Mouse (Mus musculus) small intestine, adult 2 months (tissue): Measurements from ENCODE around the gene Comp. TPM values are rescaled to one million over a fixed set of nuclear protein-coding genes. Genes with fewer than 3 reads are reported as not detected.
A peak's percentile ranks its signal among the peaks of the same experiment; 100 is the strongest.

Experiments
- H3K27ac ChIP-seq: fragments of 200-500 bp; 2 replicates; pipeline ENCODE4 v1.5.1; 2012; ENCODE audit warnings: low read depth, low read length, control low read depth, inconsistent platforms; ENCODE audit not compliant: insufficient read depth
- H3K27me3 ChIP-seq: fragments of 200-500 bp; 2 replicates; pipeline ENCODE4 v1.6.1; 2012; ENCODE audit warnings: mild to moderate bottlenecking, moderate library complexity, low read length, inconsistent platforms; ENCODE audit not compliant: control insufficient read depth, insufficient read depth
- H3K36me3 ChIP-seq: fragments of 200-500 bp; 2 replicates; pipeline ENCODE4 v1.6.1; 2012; ENCODE audit warnings: mild to moderate bottlenecking, low read length, control low read depth, inconsistent platforms; ENCODE audit not compliant: control insufficient read depth, insufficient read depth
- H3K4me1 ChIP-seq: fragments of 200-500 bp; 2 replicates; pipeline ENCODE4 v1.6.1; 2012; ENCODE audit warnings: low read length, inconsistent platforms, mixed read lengths; ENCODE audit not compliant: control insufficient read depth, insufficient read depth, insufficient read length
- H3K4me3 ChIP-seq: fragments of 200-500 bp; 2 replicates; pipeline ENCODE4 v1.5.1; 2012; ENCODE audit warnings: low read depth, mild to moderate bottlenecking, control low read depth, inconsistent platforms, low read length, moderate library complexity
- CTCF ChIP-seq: fragments of 200-500 bp; IDR thresholded peaks from 2 replicates; pipeline ENCODE4 v1.5.1; 2012; ENCODE audit warnings: low read depth, mild to moderate bottlenecking, control low read depth, inconsistent platforms, low read length, moderate library complexity, mixed read lengths; ENCODE audit not compliant: insufficient replicate concordance, insufficient read length; ENCODE audit errors: extremely low read depth
- POLR2A ChIP-seq: fragments of 200-500 bp; IDR thresholded peaks from 2 replicates; pipeline ENCODE4 v1.6.1; 2012; ENCODE audit warnings: low read depth, mild to moderate bottlenecking, control low read depth, inconsistent platforms, low read length, moderate library complexity
- WGBS: fragments of 180-500 bp; shearing (Covaris S2); methylation state at CpG from one replicate; pipeline ENCODE4 v1.1.7; 2018; 5-methylcytosine and 5-hydroxymethylcytosine counted together
- polyA plus RNA-seq: library from polyadenylated mRNA; depleted of rRNA; stranded (reverse); fragments of >200 nt; gene quantifications from 2 replicates; pipeline ENCODE4 v1.2.3, GENCODE M21; 2012

Gene Comp
- polyA plus RNA-seq, 1 experiment, result 1.2 TPM

GRCm38 (mm10) chr8:70366588-70366987 is 6.8 kb upstream of the Comp start:
- 60% methylated on average over 5 of the region's 5 CpGs for WGBS
- H3K36me3 ChIP-seq, result no peaks in the 10 kb centered on the region
- no peak overlapping the region for H3K27ac ChIP-seq
- H3K27me3 ChIP-seq, result no peaks in the 10 kb centered on the region
- no peak for TF ChIP-seq CTCF
- peaks cover 8% of the 10 kb centered on the region for H3K4me1 ChIP-seq
- H3K4me3 ChIP-seq, result no peak overlapping the region

- TF ChIP-seq POLR2A (no peak), CTCF (no peak)
- 92% methylated on average over 7 of the region's 7 CpGs for WGBS
- Histone ChIP-seq H3K4me1 (peaks cover 13% of the 10 kb centered on the region), H3K27ac (no peak overlapping the region), H3K36me3 (no peaks in the 10 kb centered on the region), H3K27me3 (peaks cover 34% of the 10 kb centered on the region), H3K4me3 (no peak overlapping the region)
Measured at GRCm38 (mm10) chr8:70370476-70370875, 2.9 kb upstream of the Comp start.

GRCm38 (mm10) chr8:70371951-70372350 is 1.4 kb upstream of the Comp start:
- no peaks in the 10 kb centered on the region for H3K36me3 ChIP-seq
- H3K4me3 ChIP-seq, result no peak overlapping the region
- TF ChIP-seq POLR2A, result no peak
- WGBS, result 79% methylated on average over 6 of the region's 6 CpGs
- peaks cover 22% of the 10 kb centered on the region for H3K4me1 ChIP-seq
- no peak overlapping the region for H3K27ac ChIP-seq
- peaks cover 49% of the 10 kb centered on the region for H3K27me3 ChIP-seq

- Histone ChIP-seq H3K4me3 (peak overlapping the region; percentile 54), H3K27me3 (peaks cover 52% of the 10 kb centered on the region), H3K4me1 (peaks cover 22% of the 10 kb centered on the region), H3K36me3 (no peaks in the 10 kb centered on the region), H3K27ac (no peak overlapping the region)
- WGBS, result under 1% methylated on average over 53 of the region's 53 CpGs
- no peak for TF ChIP-seq CTCF
- no peak for TF ChIP-seq POLR2A
Measured at GRCm38 (mm10) chr8:70374318-70374927, 1.1 kb downstream of the Comp start.

GRCm38 (mm10) chr8:70375212-70375859 is 2.0 kb downstream of the Comp start:
- Histone ChIP-seq H3K4me1 (peaks cover 22% of the 10 kb centered on the region), H3K36me3 (no peaks in the 10 kb centered on the region), H3K27me3 (peaks cover 52% of the 10 kb centered on the region), H3K27ac (no peak overlapping the region), H3K4me3 (peak overlapping the region; percentile 54; the same call in 1 of the 2 replicates)
- WGBS, result 4% methylated on average over 35 of the region's 35 CpGs
- no peak for TF ChIP-seq CTCF
- no peak for TF ChIP-seq POLR2A

GRCm38 (mm10) chr8:70376275-70376741 is 3.0 kb downstream of the Comp start:
- H3K4me1 ChIP-seq, result peaks cover 22% of the 10 kb centered on the region
- WGBS, result 6% methylated on average over 37 of the region's 37 CpGs
- peaks cover 52% of the 10 kb centered on the region for H3K27me3 ChIP-seq
- no peak for TF ChIP-seq POLR2A
- no peak for TF ChIP-seq CTCF
- H3K27ac ChIP-seq, result no peak overlapping the region
- no peaks in the 10 kb centered on the region for H3K36me3 ChIP-seq
- H3K4me3 ChIP-seq, result peak overlapping the region; percentile 18; the same call in 1 of the 2 replicates

GRCm38 (mm10) chr8:70377049-70377448 is 3.7 kb downstream of the Comp start:
- TF ChIP-seq CTCF, result no peak
- no peak for TF ChIP-seq POLR2A
- WGBS, result 9% methylated on average over 15 of the region's 15 CpGs
- Histone ChIP-seq H3K4me1 (peaks cover 22% of the 10 kb centered on the region), H3K27ac (no peak overlapping the region), H3K27me3 (peaks cover 50% of the 10 kb centered on the region), H3K36me3 (no peaks in the 10 kb centered on the region), H3K4me3 (no peak overlapping the region)
